Mouse (Mus musculus) heart, postnatal 4 days (tissue): ENCODE measurements at regions not wholly inside any gene's neighbourhood (a gene's known extent, or its start where the extent isn't known, plus 50 kb on each side); places are given as distances from the start of the nearest gene placed in this dataset.

ENCODE experiments used
- DNase-seq: peaks from one replicate; pipeline ENCODE4 v3.0.0; 2021

DNA sequence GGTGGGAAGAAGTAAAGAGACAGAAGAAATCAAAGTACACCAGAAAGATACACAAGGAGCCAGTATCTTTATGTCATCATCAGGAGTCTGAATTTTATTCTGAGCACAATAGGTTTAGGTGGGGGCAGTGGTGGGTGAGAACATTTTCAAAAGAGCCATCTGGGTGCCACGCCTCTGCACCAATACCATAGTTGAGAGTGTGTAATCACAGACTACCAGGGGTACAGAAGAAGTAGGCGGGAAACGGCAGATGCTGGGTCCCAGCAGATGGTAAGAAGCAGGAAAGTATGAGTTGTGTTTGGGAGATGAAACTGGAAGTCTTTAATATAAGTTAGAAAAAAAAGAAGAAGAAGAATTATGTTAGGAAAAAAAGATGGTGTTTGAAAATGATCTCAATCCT lies 682.7 kb upstream of the Pou3f3 start:
- no peak for DNase-seq

DNA sequence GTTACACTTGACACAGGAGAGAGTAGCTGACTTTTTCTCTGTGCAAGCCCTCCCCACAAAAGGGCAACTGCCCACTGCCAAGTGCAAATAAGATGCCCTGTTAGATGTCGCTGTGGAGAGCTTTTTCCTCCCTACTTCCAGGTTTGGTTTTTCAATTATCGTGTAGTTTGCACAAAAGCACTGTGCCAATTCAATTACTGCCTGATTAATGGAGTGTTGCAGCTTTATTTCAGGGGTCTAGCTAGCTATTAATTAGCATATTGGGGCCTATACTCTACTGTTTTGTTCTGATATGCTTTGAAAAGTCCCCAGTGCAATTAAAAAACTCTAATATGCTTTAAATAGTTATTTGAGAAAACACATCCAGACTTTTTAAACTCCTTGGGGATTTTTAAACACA lies 676.6 kb upstream of the Pou3f3 start:
- no peak for DNase-seq

DNA sequence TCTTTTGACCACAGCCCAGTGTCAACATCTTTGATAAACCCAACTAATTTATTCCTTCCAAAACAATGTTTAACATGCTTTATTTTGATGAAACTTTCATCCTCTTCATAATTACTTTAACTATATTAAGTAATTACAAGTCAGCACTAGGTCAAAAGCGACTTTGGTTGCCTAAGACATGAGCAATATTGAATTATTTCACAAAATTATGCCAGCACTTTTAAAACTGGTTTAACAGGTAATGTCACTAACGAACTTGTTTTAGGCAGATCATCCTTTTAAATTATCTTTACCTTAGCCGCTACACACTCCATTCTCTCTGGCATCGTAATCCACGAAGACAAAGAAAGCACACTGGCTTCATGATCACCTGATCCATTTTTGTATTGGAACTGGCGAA lies 669.8 kb upstream of the Pou3f3 start:
- DNase-seq, result no peak

DNA sequence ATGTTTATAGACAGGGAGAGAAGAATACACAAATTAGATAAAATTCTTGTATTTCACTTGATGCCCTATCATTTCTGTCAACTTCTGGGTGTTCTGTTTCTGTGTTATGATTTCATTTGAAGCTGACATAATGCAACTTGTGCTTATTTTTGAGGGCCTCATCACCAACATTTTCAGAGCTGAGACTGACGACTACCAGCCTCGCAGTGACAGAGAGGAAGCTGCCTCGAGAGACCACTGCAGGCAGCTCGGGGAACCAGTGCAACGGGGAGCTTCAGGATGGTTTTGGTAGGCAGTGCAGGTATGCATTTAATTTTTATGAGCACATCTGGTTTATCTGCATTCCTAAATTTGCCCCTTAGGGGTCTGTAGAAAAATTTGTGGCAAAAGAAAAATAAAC lies 669.1 kb upstream of the Pou3f3 start:
- DNase-seq, result no peak

DNA sequence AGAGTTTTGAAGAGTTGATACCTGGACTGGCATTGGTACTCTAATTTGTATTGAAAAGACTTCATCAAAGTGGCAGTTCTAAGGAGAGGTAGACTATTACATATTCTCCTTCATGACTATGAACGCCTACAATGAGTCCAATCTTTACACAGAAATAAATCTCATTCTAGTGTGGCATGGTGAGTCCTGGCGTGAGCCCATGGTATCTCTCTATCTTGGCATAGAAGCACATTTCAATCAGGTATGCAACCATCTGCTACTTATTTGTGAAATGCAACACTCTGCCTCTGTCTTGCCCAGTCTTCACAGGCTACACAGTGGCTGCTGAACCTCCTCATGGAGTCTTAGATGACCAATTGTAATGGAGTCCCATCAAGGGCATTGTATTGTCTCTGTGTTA lies 661.8 kb upstream of the Pou3f3 start:
- no peak for DNase-seq

DNA sequence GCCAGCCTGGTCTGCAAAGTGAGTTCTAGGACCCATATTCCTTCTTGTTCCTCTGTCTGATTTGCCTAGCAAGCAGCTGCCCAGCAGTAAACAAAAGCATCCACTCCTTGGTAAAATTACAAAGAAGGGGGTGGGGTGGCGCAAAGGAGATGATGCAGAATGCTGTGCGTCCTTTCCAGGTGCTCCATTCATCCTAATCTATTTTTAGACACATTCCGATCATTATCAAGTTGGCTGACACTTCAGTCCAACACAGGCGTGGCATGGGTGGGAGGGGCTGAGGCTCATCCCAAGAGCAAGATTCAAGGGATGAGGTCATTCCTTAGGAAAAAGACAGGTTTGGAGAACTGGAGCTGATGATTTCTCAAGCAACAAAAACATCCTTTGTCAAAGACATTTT lies 660.2 kb upstream of the Pou3f3 start:
- DNase-seq, result no peak

DNA sequence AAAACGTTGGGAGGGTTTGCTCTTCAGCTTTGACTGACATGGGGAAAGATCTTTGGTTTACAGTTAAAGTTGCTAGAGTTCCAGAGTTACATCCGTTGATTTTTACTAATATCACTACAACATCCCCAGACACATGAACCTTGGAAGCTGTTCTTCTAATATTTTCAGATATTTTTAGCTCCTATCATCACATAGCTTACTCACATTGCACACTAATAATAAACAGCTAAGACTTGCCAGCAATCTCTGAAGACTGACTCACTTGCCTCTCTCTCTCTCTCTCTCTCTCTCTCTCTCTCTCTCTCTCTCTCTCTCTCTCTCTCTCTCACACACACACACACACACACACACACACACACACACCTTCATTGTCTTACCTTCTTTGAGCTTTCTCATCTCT lies 654.0 kb upstream of the Pou3f3 start:
- no peak for DNase-seq

DNA sequence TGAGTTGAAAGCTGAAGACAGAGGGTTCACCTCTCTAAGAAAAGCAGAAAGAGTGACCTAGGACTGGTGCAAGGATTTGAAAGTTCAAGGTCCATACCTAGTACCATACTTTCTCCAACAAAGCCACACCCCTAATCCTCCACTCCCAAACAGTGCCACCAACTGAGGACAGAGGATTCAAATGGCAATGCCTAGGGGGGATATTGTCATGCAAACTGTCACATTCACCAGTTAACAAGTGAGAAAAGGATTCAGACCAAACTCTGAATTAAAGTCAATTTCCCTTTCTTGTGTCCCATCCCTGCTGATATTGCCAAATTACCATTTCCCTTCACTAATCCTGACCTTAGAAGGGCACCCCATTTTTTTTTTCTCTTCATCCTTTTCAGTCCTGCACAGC lies 637.1 kb upstream of the Pou3f3 start:
- DNase-seq, result no peak

DNA sequence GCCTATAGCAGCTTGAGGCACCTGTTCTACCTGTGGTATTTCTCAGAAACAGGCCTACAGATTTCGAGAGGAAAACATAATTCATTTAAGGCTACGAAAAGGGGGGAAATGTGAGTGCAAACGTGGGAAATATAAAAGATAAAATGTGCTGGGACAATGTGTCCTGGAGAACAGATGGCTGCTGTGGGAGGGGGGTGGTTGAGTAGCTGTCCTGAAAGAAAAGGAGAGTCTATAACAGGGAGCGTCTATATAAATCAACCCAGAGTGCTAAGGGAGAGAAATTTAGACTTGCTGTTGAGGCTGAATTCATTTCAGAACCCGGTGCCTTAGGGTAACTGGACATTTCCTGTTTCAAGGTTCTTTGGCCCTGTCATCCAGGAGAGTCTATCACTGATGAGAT lies 625.5 kb upstream of the Pou3f3 start:
- DNase-seq, result no peak

DNA sequence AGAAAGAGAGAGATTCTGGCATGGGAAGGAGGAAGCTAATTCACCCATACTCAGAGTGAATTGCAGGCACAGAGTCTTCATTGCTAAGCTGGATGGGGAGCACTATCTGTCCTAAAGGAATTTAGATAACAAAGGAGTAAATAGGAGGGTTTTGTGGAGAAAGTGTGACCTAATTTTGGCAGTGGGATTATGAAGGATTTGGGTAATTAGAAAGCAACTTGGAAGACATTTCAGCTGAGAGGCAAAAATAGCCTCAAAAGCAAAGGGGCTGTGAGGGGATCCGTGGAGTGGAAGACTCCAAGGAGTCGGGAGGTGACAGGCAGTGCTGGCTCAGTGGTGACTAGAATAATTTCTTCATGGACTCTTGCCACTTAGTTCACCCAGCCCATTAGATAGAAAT lies 599.5 kb upstream of the Pou3f3 start:
- no peak for DNase-seq

DNA sequence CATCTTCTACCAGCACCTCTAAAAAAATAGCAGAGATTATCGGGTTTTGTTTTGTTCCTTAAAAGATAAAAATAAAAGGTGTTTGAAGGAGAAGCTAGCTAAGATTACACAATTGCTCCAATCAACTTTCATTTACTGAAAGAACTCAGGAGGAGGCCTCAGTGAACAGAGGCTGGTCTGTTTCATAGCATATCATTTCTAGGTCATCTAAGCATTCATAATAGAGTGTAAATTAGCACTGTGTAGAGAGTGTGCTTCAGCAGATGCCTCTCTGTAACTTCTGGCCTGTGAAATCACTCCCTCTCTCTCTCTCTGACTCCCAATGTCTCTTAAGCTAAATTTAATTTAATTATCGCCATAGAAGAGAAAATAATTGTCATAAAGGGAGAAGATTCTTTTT lies 597.0 kb upstream of the Pou3f3 start:
- DNase-seq, result no peak

DNA sequence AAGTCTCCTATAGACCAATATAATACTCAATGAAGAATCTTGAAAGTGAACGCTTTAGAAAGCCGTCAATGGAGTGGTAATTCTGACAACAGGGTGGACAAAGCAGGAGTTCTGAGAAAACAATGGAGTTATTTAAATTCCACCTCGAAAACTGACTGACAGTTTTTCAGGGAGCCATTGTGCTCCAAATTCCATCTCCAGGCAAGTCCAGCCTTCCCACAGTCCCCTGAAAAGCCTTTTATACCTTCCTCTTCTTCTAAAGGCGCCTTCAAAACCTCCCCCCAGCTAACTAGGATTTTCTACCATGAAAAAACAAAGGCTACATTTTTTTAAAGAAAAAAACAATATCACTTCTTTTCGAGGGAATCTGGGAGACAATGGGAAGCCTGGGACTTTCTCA lies 588.0 kb upstream of the Pou3f3 start:
- DNase-seq, result no peak

DNA sequence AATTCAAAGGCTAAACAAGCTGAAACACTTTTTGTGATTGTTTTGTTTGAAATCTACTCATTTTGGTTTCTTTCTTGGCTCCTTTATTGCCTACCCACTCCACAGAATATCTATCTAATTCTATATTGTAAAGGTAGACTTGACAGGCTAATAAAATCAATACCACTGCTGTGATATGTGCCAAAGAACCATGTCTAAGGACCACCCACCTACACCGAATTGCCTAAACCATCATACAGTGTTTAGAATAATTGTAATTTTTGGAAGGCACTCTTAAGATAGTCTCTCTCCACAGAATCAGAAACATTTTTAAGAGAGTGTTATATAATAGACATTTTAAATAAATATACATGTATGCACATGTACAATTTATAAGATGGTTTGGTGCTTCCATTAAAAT lies 587.6 kb upstream of the Pou3f3 start:
- DNase-seq, result no peak

DNA sequence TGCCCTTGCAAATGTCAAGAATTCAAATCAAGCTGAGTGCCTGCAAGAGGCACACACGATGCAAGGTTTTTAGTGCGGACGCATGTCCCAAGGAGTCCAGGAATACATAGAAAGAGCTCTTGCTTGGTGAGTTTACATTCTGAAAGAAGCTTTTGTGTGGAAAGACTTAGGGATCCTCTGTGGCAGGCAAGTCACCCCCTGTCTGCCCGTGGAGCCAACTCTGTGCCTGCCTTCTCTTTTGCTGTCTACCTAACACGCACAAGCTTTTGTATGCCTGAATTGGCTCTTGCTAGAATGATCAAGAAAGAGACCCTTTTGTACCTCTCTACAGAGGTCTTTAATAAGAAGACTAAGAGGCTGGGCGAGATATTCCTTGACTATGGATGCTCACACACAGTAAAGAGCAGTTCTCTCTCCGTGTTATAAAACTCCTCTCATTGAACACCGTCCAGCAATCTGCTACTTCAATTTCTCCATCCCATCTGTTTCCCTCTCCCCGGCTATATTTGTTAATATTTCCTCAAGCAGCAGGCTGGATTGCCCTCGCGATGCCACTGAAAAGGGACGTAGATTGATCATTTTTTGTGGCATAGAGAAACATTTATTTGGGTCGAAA lies 543.3 kb upstream of the Pou3f3 start:
- DNase-seq, result no peak

DNA sequence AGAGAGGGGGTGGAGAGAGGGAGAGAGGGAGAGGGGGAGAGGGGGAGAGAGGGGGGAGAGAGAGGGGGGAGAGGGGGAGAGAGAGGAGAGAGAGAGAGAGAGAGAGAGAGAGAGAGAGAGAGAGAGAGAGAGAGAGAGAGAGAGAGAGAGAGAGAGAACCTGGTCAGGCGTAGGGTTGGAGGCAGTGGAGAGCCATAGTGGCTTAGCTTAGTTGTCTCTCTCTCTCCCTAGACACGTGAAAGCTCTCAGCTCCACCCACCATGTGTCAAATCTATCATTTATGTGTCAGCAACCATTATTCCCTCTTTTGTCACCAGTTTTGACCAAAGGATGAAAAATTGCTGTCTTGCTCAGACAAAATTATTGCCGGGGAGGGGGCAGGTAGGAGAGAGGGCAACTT lies 542.7 kb upstream of the Pou3f3 start:
- no peak for DNase-seq

DNA sequence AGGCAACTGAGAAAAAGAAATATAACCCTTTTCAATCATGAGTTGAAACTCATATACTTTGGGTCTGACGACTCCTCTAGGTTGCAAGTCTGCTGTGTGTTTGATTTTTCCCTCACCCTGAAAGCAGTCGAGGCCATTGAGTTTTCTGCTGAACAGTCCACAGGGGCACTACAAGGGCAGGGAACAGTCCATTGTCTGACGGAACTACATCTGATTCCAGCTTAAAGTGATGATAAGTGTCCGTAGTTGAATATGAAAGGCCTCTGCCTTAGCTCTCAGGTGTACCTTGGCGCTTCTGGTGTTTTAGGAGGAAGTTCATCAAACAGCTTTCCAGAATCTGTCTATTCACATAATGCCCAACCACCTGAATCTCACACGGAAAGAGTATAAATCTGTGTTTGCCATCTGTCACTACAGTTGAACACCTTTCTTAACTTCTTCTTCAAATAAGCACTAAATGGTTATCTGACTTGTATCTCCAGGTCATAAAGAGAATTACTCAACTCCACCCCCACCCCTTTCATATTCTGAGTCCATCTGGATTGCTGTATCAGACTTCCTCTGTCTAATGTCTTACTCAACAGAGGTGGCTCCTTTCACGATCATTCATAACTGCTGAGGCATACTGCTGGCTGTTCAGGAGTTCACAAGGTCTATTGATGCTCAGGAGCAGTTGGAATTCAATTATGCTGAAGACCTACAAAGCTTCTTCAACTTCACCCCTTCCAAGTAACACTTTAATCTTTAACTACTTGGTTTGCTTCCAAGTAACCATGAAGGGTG lies 527.6 kb upstream of the Pou3f3 start:
- DNase-seq, result no peak

DNA sequence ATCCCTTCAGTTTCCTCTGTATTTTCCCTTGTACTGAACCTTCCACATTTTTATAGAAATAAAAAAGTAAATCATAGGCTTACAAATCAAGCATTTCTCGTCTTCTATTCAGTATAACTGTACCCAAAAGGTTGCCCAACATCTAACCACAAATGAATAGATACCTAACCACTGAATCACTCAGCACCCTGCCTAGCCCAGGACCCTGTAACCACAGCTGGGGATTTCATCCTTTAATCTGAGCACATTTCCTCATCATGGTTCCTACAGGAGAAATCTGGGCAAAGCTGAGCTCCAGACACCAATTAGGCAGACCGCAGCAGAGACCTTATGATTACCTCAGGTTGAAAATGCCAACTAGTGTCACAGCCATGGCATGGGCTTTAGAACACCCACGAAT lies 526.1 kb upstream of the Pou3f3 start:
- no peak for DNase-seq

DNA sequence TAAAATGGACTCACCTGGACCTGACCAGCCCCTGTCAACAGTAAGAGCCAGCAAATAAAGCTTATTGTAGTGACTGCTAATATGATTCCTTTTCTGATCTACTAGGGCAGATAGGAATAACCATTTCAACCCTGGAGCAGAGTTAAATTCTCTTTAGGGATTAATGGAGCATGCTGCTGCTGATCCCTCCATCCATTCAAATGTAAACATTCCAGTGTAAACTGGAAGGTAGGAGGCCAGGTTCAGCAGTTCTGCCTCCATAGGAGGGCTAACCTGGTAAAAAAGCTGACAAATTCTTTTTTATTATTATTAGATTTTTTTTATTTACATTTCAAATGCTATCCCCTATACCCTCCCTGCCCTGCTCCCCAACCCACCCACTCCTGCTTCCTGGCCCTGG lies 509.3 kb upstream of the Pou3f3 start:
- no peak for DNase-seq

DNA sequence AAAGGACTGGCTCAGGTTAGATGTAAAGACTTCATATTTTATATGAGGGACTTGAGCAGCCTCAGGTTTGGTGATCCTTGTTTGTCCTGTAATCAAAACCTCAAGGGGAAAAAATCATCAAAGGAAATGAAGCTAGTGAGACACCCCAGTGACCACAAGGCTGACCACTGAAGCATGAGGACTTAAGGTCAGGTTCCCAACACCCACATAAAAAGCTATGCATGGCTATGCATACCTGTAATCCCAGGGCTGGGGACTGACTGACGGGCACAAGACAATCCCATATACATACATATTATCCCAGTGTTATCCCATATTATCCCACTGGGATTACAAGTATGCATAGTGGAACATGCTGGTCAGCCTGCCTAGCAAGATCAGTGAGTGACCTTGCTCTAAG lies 467.5 kb upstream of the Pou3f3 start:
- no peak for DNase-seq

DNA sequence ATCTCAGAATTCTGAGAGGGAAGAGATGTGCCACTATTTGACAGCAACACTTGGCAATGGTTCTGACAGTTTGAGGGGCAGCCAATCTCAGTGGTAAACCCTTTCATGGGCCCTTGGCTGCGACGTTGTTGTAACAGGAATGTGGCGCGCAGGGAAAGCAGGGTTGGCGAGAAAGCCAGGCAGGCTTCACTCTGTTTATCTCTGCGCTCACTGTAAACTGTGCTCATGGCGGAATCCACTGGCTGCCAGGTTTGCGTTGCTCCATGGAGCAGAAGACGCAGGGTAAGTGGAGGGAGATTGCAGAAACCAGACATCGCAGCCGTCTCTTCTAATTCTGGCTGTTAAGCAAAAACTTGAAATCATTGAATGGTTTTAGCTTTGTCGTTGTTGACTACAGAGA lies 465.9 kb upstream of the Pou3f3 start:
- peak; percentile 54 for DNase-seq

DNA sequence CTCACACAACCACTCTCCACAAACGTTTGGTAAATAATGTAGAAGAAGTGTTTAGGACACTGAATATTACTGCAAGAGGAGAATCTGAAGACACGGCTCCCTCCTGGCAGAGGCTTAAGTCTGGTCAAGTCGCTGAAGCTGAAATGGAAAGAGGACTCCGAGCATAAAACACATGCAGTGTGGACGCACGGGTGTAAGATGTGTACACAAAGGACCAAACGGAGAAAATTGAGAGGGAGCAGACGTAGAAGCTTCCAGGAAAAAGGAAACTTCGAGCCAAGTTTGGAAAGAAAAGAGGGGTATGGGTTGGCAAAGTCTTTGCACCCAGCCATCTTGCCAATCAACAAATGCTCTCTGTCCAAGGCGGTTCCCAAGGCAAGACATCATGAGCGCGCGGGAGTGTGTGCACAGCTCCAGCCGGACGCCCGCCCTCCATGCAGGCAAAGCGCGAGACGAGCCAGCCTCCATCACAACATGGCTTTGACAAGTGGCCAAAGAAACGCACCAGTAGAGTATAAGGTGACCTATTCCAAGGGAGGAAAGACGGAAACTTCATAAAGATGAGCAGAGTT lies 465.0 kb upstream of the Pou3f3 start:
- DNase-seq, result no peak

DNA sequence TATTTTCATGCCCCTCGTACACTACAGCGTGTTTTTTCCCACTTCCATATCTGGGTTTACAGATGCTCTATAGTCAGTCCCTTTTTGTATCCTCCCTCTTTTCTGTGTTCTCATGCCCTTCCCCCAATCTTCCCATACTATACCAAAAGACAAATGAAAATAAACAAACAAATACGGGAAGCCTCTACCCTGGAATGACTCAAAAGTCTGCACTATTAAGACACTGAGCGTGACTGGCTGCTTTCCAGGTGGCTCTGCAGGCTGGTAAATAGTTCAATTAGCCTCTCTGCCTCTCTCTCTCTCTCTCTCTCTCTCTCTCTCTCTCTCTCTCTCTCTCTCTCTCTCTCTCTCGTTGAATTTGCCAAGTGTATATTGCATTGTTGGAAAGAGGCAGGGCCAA lies 464.5 kb upstream of the Pou3f3 start:
- no peak for DNase-seq

DNA sequence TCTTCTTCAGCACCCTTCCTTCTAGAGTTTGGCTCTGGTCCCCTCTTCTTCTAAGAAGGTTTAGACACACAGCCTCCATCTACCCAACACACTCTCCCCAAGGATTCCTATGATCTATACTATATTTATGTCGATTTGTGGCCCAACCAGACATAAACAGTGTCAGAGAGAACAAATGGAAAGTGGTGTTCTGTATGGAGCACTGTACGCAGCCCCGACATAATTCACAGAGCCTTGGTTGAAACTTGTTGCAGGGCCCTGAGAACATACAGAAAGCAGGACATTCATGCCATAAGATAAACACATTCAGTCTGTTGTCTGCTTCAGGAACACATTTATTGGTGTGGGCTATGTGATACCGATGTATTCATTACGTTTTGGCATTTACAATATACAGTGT lies 463.7 kb upstream of the Pou3f3 start:
- no peak for DNase-seq

DNA sequence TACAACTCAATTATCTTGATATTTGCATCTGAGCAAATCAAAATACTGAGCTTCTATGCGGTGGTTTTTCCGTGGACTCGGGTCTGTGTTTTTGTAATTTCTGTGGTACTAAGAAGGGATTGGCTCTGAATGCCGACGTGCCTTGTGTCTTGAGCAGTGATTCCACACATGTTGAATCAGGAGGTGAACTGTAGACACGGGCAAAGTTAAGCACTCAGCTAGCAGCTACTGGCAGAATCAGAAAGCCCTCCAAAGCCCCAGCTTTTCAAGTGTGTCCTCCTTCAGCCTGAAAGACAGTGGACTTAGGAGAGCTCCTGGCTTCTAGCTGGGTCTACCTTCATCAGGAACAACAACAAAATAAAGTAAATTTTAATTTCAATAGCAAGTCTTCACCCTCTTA lies 462.9 kb upstream of the Pou3f3 start:
- DNase-seq, result no peak

DNA sequence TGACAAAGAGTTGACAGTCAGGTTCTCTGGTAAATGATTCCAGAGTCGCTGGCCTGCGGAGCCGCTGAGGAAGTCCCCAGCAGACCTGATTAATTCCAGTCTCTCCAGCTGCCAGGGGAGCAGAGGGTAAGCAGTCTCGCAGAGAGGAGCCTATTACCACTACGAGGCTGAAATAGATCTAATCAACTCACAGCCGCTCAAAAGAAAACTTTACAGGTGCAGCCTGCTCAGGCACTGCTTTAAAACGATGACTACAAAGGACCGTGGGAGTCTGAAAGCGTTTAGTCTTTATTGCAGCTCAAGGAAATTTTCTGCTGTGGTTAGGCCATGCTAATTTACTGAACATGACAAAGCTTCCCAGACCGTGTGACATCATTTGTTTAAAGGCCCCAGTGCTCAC lies 462.3 kb upstream of the Pou3f3 start:
- DNase-seq, result no peak
